Mouse (Mus musculus): ENCODE measurements at regions not wholly inside any gene's neighbourhood (a gene's known extent, or its start where the extent isn't known, plus 50 kb on each side); places are given as distances from the start of the nearest gene placed in this dataset.
A peak's percentile ranks its signal among the peaks of the same experiment; 100 is the strongest.

DNA sequence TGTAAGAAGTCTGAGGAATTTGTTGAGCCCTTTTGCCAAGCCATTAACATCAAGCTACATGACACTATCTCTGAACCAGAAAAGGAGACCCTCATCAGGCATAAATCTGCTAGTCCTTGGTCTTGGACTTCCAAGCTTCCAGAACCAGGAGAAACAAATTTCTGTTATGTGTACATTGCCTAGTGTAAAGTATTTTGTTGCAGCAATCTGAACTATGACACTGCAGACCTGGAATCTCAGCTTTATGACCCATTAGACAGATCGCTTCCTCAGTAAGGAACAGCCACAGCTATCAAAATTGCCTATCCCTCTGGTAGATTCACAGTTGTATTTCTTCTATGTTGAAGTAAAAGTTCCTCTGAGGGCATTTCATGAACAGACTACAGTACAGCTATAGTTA, 199.1 kb upstream of the Tmem161b start:
- DNase-seq: no peak

DNA sequence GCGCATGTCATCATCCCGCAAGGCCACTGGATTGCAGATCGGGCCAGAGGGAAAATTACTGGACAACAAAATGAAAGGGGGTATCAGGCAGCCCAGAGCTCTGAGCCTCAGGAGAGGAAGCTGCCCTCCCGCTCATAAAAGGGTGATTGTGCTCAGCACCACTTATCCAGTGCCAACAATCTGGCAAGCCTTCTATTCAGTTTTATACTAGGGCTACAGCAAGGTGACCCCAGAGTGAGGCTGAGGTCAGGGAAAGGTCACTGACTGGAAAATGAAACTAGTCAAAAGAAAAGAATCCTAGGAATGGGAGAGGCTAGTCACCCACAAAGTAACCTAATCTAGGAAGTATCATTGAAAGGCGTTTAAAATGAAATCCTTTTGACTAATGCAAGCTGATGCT, 198.5 kb upstream of the Tmem161b start:
- DNase-seq: peak; percentile 6

DNA sequence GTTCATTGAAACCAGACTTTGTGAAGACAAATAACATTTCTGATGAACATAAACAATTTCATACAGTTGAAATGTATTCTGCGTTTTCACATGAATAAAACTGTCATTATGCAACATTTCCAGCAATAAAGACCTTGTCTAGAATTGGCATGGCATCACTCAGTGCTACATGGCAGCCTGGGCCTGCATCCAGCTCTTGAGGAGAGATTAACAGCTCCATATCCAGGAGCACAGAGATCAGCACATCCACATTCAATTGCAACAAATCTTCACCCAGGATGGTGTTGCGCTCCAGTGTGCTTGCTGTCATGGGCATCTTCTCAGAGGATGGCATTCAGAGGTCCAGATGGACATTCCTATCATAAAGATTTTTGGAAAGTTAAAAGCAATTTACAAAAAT, 196.7 kb upstream of the Tmem161b start:
- DNase-seq: no peak

DNA sequence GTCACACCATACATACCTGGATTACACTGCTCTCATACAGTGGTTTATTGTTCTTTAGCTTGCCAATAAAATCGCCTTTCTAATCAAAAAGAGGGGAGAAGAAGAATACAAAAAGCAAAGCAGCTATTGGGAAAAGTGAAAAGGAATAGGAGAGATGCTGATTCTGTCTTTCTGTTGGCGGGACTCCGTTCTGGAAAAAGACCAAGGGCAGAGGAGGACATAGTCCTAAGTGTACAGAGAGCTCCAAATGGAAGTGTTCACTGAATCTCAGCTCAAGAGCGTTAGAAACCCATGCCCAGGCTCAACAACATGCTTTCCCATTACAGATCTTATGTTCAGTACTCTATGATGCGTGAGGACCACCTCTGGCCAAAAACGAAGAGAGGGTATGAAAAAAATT, 174.4 kb upstream of the Tmem161b start:
- DNase-seq: no peak

DNA sequence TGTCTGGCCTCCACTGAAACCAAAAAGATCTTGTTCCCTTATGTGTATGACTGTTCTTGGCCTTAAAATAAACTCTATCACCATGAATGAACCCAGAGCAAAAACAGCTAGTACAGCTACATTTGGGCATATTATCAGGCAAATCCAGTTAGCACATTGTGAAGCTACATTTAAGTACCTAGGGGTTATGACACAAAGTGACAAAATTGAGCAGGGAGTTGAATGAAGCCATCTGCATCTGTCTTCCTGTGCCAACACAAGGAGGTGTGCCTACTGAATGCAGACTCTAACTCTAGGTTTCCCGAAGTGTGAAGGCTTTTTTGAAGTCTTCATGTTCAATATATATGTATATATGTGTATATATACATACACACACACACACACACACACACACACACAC, 169.9 kb upstream of the Tmem161b start:
- DNase-seq: no peak

DNA sequence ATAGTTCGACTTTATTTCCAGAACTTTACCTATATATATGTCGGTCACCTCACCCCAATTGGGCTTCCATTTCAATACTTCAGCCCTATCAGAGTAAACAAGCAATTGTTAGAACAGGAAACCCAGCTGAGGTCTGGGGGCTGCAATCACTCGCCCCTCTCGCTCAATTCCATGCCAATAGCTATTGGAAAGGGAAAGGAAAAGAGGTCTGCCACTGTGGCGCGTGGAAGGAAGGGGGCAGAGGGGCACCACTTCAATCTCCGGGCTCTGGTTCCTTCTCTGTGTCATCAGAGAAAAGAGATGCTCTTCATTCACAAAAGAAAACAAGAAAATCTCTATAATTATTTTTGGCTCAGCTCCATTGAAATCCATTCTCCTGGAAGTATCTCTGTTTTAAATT, 167.1 kb upstream of the Tmem161b start:
- no peak for DNase-seq

DNA sequence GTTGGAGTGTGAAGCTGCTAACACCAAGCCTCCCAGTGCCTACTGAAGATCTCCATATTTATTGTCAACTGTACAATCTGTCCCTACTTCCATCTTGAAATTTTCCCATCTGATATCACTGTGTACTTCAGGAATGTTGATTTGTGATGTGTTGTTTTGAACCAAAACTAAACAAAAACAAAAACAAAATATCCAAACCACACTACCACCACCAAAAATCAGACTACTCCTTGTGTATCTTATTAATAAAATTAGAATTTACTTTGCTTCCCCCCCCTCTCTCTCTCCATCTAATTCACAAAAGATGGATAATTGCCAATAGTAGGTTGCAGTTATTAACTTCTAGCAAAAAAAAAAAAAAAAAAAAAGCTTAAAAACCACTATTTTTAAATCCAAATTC, 166.5 kb upstream of the Tmem161b start:
- DNase-seq: no peak

DNA sequence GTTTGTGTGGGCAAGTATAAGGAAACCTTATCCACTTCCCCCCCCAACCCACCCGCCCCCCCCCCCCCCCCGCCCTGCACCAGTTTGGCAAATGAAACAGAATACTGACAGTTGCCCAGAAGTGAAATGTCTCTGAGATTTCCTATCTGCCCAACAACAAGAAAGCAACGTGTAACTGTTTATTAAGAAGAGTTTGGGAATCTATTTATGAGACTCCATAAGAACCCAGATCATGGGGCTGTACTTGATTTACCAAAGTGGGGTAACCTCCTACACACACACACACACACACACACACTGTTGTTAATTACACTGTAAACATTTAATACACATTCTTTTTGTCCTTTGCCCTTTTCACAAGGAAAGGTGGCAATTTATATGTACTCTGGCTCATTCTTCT, 165.6 kb upstream of the Tmem161b start:
- DNase-seq: no peak

DNA sequence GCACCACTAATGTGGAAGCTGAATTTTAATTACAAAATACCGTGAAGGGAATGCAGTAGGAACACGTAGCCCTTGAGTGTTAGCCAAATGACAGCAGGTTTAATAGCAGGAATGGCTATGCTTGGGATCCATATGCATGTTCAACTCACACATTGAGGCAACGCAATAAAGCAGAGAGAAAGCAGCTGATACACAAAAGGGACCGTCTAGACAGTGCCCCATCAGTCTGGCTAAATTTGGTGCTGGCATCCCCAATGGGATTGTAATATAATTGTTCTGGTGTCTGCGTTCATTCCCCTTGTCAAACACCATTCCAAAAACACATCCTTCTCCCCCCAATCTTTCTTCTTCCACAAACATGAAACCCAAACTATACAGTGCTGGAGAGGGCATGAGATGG, 165.1 kb upstream of the Tmem161b start:
- DNase-seq: no peak

DNA sequence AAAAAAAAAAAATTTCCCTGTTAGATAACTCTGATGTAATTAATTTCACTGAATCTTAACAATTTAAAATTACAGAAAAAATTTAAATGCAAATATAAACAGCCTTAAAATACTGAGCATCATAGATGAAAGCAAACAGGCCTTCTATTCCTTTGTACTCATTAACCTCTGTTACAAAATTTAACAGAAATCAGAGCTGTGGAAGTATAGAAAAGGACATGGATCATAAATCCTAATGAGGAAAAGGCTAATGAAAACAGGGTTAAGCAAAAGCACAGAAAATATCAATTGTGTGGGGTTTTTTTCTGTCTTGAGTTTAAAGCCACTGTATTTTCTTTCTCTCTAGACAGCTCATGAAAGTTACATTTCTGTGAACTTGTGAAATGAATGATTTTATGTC, 164.6 kb upstream of the Tmem161b start:
- no peak for DNase-seq

DNA sequence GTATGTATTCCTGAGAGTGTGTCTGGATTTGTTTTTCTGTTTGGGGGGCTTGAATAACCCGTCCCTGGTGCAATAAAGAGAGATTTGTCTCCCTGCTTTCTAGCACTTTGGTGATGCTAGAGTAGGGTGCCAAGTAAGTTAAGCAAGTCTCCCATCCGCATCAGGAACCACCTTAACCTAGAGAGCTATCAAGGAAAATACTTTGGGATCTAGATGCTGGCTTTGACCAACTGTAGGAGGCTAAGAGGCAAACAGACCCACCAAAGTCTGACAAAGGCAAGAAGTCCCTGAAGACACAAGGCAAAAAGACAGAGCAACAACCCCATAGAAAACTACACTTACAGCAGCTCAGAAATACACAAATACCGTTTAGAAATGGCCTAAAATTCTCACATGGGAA, 163.8 kb upstream of the Tmem161b start:
- DNase-seq: no peak

DNA sequence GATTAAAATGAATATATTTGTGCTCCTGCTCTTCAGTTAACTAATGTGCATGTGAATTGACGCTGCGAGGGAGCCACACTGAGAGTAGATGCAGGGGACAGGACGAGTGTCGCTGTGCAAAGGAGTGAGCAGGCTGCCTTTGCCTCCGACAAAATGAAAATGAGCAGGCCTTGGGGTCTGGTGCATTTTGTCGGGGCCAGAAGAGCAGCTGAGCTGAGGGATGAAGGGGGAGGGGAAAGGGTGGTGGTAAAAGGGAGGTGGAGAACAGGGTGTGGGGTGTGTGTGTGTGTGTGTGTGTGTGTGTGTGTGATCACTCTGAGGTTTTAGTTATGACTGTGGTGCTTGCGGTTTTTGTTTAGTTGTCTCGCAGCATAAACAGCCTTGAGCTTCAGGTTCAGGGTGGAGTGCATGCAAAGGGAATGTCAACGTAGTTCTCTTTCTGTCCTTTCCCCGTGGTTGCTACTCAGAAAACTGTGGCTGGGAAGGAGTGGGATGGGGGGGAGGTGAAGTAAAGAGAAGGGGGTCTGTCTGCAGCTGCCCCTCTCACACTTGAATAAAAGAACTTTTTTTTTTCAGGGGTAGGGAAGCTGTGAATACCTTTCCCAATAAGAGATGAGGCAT, 163.0 kb upstream of the Tmem161b start:
- peak; percentile 8 for DNase-seq

DNA sequence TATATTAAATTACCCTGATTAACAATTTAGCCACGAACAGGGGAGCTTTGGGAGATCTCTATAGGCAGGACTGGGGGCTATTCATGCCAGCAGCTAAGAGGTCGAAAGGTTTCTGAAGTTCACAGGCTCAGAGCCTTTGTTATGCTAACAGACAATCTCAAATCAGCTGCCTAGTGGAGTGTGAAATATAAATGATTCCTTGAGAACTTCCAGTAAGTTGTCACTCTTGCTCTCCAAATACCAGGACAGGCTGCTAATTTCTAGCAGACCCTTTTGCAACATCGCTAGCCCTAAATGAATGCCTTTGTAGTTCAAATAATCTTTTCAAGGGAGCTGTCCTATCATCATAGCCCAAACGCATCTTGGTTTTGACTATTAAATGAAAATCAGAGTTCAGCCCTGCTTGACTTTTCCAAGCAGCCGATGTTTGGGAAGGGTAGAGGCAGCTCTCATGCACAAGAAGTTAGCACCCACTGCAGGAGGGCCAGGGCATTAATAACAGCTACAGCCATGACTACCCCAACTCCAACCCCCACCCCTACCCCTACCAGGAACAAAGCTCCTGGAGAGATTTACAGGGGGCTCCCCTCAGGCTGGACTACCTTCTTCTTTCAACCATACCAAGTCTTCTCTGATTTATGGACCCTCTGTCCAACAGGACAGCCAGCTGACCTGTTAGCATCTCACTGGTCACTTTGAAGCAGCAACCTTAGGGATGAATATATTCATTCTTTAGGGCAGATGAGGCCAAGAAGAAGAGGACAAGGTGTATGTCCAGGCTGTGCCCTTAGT, 162.2 kb upstream of the Tmem161b start:
- DNase-seq: no peak

DNA sequence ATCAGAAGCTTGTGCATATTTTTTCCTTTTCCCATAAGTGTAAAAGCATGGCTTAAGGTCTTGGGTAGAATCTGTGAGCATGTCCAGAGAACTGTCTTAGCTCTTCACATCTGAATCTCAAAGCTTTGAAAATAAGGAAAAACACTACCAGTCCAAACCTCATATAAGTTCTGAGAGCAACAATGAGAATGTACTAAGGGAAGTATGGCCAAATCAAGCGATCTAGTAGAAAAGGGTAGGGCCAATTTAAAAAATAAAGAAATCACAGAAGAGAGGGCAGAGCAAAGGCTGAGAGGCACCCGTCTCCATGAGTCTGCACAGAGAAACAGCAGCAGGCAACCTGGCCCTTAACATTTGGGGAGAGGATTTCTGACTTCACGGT, 161.7 kb upstream of the Tmem161b start:
- no peak for DNase-seq

DNA sequence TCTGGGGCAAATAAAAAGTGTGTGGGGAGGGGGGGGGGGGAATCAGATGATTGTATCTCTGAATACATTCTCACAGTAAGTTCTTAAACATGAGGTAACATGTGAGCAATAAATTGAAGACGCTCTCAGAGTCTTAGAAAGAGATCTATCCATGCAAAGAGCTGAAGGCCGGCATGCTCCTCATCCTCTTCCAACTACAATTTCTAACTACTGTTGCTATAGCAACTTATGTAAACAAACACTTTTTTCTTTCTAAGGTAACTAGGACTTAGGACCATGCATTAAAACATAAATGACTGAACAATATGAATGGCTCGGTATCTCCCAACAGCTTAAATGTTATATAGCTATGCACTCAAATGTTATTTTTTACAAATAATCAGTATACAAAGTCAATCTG, 161.2 kb upstream of the Tmem161b start:
- no peak for DNase-seq

DNA sequence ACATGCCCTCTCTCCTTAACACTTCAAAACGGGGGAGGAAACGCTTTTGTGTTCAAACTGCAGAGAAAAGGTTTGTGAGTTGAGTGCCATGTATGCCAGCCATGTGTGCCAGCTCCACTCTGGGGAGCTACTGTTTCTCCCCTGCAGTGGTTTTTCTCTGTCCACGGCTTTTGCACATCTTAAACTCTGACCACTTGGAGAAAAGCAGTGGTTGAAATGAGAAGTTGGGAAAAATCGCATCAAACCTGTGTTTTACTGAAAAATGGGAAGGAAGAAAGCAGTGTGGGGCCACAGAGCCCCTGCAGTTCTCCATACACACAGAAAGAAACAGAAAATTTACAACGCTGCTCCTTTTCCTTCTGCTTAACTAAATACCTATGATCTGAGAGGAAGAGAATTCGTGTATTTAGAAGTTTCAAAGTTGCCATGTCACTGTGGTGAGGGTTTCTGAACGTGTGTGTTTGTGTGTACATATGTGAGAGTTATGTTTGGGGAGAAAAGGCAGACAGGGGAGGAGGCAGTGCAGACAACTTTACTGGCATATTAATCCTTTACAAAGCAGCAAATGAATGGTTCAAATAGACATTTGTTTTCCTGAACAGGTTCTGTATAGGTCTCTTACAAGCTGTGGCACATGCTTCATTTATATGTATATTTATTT, 160.1 kb upstream of the Tmem161b start:
- DNase-seq: no peak

DNA sequence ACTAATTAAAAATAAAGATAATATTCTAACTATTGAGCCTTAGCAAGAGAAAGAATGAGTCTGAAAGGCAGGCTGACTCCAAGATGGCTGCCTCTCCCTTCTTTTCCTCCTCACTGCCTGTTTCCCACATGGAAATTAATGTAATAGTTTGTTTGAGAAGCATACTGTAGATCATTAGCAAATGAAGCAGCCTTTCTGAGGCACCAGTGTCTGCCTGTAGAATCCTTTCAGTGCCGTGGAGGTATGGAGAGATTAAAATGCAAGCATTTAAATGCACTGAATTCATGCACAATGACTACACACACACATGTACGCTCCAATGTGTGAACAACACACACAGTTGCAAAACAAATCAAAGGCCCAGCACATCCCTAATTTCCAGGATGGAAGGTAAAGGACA, 159.5 kb upstream of the Tmem161b start:
- no peak for DNase-seq

DNA sequence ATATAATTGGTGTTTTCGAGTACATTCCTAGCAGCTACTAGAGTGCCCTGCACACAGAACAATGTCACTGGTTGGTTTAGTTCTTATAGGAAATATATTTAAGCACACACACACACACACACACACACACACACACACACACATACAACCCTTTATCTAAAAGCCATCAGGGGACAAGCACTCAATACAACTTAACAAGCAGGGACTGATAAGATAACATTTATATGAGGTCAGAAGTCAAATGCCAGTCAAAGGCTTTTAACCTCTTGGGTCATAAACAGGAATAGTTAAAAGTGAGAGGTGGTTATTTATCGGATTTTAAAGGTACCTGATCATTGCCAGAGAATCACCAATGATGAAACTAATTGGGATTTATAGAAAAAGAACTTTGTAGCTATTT, 158.7 kb upstream of the Tmem161b start:
- no peak for DNase-seq

DNA sequence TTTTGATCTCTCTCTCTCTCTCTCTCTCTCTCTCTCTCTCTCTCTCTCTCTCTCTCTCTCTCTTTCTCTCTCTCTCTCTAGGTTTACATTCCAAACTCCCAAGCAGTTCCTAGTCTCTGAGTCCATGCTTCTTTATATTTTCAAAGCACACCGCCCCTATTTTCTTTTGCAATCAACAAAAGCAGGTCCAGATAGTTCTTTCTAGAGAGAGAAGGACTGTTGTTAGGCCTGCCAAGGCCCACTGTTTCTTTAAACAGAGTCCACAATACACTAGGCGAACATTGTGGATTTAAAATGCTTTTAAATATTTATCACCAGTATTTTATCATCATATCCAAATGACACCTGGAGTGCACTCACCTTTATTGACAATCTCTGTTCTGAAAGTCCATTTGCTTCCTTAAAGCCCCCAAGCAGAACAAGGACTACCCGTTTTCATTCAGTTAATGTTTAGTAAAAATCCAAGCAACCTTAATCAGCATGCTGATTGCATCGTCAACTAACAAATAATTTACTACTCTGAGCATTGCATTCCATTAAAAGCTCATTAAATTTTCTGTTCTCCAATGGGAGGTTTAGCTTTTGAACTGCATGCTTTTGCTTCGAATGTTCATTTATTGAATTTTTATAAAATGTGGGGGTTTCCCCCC, 157.7 kb upstream of the Tmem161b start:
- DNase-seq: no peak

DNA sequence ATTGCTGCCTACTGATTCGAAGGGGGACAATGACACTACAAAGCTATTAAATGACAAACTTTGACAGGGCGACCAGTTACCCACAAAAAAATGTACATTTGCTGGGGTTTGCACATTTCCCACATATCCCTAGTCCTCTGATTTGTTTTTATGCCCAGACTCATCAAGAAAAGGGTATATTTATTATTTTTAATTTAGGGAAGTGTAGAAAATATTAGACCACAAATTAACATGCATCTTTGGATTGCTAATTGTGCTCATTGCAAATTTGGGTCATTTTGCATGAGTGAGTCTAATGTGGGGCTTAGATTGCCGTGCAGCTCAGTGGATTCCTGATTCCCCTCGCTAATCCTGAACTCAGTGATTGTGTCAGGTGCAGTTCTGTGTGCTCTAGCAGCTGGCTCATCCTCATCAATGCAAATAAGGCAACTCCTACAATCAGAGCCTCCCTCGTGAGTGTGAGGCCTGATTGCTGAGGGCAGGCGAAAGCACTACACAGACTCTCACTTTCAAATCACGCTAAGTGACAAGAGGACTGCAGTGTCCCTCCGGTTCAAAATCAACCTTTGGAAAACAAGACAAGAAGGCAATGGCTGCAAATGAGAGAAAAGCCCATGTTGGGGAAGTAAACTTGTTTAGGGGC, 156.7 kb upstream of the Tmem161b start:
- no peak for DNase-seq

DNA sequence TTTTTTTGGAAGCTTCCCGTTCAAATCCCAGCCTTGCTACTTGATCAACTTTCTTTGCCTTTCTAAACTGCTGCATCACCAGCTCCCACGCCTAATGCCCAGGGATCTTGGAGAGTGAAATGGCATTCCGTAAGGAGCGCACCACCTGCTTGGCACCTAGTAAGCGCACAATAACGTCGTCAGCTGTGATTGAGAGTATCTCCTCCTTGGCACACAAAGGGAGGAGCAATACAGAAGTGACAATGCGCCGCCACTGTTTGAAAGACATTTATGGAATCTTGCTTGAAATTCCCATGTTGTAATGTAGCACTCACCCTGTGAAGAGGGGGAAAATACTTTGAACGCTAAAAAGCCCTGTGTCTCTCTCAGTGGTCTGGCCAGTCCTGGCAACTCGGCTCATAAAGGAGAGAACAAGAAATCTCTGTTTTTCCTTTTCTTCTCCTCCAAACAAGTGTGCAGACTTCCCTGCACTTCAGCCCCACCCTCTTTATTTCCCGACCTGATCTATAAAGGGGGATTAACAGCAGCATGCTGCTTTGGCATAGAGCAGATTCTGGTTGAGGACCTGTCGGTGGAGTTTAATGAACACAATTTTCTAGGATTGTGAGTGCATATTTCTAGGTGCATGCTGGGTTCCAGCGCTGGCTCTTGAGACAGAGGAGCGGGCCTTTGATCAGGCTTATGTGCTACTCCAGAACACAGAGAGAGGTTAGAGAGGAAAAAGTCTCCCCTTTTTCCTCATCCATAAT, 155.7 kb upstream of the Tmem161b start:
- no peak for DNase-seq

DNA sequence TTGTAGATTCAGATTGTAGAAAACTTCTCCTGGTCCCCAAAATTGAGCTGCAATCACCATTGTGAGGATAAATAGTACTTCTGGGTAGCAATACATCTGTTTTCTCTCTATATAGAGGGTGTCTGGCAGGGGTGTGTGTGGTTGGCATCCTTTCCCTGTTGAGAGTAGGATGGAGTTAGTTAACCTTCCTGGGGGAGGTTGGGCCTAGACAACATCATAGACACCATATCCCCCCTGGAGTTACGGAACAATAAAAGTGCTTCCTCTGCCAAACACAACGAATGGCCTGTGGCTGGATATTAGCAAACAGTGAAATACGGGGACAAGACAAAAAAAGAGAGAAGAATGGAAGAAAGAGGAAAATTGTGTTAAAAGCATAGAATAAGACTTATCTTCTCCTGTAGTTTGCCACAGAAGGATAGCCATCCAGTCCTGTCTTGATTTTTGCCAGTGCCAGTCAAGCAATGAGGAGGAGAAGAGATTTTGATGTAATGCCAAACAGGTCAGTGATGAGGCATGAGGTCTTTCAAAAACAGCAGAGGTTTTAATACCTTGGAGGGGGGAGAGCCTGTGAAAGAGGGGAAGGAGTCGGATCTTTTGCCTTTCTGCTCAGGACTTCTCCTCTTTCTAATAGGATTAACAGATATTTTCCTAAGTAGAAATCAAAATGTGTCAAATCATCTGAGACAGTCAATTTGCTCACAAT, 155.0 kb upstream of the Tmem161b start:
- DNase-seq: no peak
